Mouse (Mus musculus): ENCODE results near the gene Msl1. TPM values are rescaled to one million over a fixed set of nuclear protein-coding genes. Genes with fewer than 3 reads are reported as not detected.
A peak's percentile ranks its signal among the peaks of the same experiment; 100 is the strongest.

Gene Msl1
- polyA plus RNA-seq, 1 experiment = 38.5 TPM

- Histone ChIP-seq H3K4me3 (ENCODE audit: low read depth, low read length) (no peak overlapping the region), H3K4me1 (ENCODE audit: control insufficient read depth, insufficient read depth, insufficient read length, low read length) (no peaks in the 10 kb centered on the region; the same call in 1 of the 2 replicates), H3K27me3 (ENCODE audit: control insufficient read depth, insufficient read depth, low read length) (no peaks in the 10 kb centered on the region), H3K27ac (ENCODE audit: insufficient read depth, low read depth, low read length) (no peak overlapping the region), H3K36me3 (ENCODE audit: control insufficient read depth, insufficient read depth, low read length) (no peaks in the 10 kb centered on the region)
- TF ChIP-seq POLR2A (IDR thresholded peaks at IDR 0.05; ENCODE audit: low read depth, low read length) = no peak
- TF ChIP-seq CTCF (IDR thresholded peaks at IDR 0.05; ENCODE audit: extremely low read depth, insufficient read length, insufficient replicate concordance, low read depth, low read length) = no peak
- WGBS = 45% methylated on average over 4 of the region's 4 CpGs
Observed at GRCm38 (mm10) chr11:98792081-98792480, 3.2 kb upstream of the Msl1 start.

DNA sequence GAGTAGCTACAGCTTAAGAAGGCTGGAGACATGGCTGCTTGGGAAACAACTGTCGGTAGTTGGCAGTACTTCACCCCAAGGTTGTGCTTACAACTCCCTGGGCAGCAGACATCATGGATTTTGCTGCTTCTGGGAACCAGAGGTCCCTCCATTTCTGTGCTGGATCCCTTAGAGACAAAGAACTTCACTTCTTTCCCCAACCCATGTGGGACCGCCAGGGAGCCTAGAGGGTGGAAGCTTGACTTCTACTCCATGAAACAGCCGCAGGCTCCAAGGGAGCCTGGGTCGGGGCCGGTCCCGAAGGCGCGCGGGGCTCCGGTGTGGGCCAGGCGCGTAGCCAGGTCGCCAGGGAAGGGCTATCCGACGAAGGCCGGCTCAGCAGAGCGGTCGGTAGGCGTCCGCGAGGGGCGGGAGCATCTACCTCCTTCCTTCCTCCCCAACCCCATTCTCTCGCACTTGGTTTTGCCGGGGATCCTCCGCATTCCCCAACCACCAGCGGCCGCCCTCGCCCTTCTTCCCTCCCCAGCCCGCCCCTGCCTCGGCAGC lies 774 bp upstream of the Msl1 start:
- peak overlapping the region; percentile 99 for H3K27ac ChIP-seq (ENCODE audit: insufficient read depth, low read depth, low read length)
- H3K36me3 ChIP-seq (ENCODE audit: control insufficient read depth, insufficient read depth, low read length) = peaks cover 10% of the 10 kb centered on the region
- under 1% methylated on average over 29 of the region's 30 CpGs for WGBS
- TF ChIP-seq CTCF (IDR thresholded peaks at IDR 0.05; ENCODE audit: extremely low read depth, insufficient read length, insufficient replicate concordance, low read depth, low read length) = peak; percentile 32; the same call in 1 of the 2 replicates
- TF ChIP-seq POLR2A (IDR thresholded peaks at IDR 0.05; ENCODE audit: low read depth, low read length) = no peak
- peaks cover 8% of the 10 kb centered on the region for H3K4me1 ChIP-seq (ENCODE audit: control insufficient read depth, insufficient read depth, insufficient read length, low read length)
- H3K27me3 ChIP-seq (ENCODE audit: control insufficient read depth, insufficient read depth, low read length) = no peaks in the 10 kb centered on the region
- H3K4me3 ChIP-seq (ENCODE audit: low read depth, low read length) = peak overlapping the region; percentile 73

DNA sequence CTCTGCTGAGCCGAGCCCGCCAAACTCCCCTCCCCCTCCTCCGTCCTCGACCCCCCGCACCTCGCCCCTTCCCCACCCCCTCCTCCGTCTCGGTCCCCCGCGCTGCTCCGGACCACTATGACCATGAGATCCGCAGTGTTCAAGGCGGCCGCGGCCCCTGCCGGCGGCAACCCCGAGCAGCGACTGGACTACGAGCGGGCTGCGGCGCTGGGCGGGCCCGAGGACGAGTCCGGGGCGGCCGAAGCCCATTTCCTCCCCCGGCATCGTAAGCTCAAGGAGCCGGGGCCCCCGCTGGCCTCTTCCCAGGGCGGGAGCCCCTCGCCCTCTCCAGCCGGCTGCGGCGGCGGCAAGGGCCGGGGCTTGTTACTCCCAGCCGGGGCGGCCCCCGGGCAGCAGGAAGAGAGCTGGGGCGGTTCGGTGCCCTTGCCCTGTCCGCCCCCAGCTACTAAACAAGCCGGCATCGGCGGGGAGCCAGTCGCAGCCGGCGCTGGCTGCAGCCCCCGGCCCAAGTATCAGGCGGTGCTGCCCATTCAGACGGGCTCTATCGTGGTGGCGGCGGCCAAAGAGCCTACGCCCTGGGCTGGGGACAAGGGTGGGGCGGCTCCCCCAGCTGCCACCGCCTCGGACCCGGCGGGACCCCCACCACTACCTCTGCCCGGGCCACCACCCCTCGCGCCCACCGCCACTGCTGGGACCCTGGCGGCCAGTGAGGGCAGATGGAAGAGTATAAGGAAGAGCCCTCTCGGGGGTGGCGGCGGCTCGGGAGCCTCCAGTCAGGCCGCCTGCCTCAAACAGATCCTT lies 598 bp downstream of the Msl1 start:
- Histone ChIP-seq H3K27ac (ENCODE audit: insufficient read depth, low read depth, low read length) (peak overlapping the region; percentile 94), H3K27me3 (ENCODE audit: control insufficient read depth, insufficient read depth, low read length) (no peaks in the 10 kb centered on the region), H3K4me3 (ENCODE audit: low read depth, low read length) (peak overlapping the region; percentile 73), H3K36me3 (ENCODE audit: control insufficient read depth, insufficient read depth, low read length) (peaks cover 20% of the 10 kb centered on the region), H3K4me1 (ENCODE audit: control insufficient read depth, insufficient read depth, insufficient read length, low read length) (peaks cover 8% of the 10 kb centered on the region)
- TF ChIP-seq CTCF (IDR thresholded peaks at IDR 0.05; ENCODE audit: extremely low read depth, insufficient read length, insufficient replicate concordance, low read depth, low read length) = no peak
- no peak for TF ChIP-seq POLR2A (IDR thresholded peaks at IDR 0.05; ENCODE audit: low read depth, low read length)
- WGBS = 1% methylated on average over 73 of the region's 74 CpGs

- TF ChIP-seq CTCF (IDR thresholded peaks at IDR 0.05; ENCODE audit: extremely low read depth, insufficient read length, insufficient replicate concordance, low read depth, low read length) (no peak), POLR2A (IDR thresholded peaks at IDR 0.05; ENCODE audit: low read depth, low read length) (no peak; the same call in 1 of the 2 replicates)
- H3K36me3 ChIP-seq (ENCODE audit: control insufficient read depth, insufficient read depth, low read length) = peaks cover 24% of the 10 kb centered on the region
- H3K4me1 ChIP-seq (ENCODE audit: control insufficient read depth, insufficient read depth, insufficient read length, low read length) = peaks cover 8% of the 10 kb centered on the region
- WGBS = 1% methylated on average over 23 of the region's 23 CpGs
- peak overlapping the region; percentile 73 for H3K4me3 ChIP-seq (ENCODE audit: low read depth, low read length)
- no peaks in the 10 kb centered on the region for H3K27me3 ChIP-seq (ENCODE audit: control insufficient read depth, insufficient read depth, low read length)
- H3K27ac ChIP-seq (ENCODE audit: insufficient read depth, low read depth, low read length) = peak overlapping the region; percentile 94
Observed at GRCm38 (mm10) chr11:98796515-98797216, 1.4 kb downstream of the Msl1 start.

- TF ChIP-seq POLR2A (IDR thresholded peaks at IDR 0.05; ENCODE audit: low read depth, low read length) (no peak), CTCF (IDR thresholded peaks at IDR 0.05; ENCODE audit: extremely low read depth, insufficient read length, insufficient replicate concordance, low read depth, low read length) (no peak)
- peaks cover 28% of the 10 kb centered on the region for H3K36me3 ChIP-seq (ENCODE audit: control insufficient read depth, insufficient read depth, low read length)
- no peak overlapping the region; the same call in 1 of the 2 replicates for H3K27ac ChIP-seq (ENCODE audit: insufficient read depth, low read depth, low read length)
- H3K27me3 ChIP-seq (ENCODE audit: control insufficient read depth, insufficient read depth, low read length) = no peaks in the 10 kb centered on the region
- peak overlapping the region; percentile 58 for H3K4me3 ChIP-seq (ENCODE audit: low read depth, low read length)
- WGBS = 5% methylated on average over 5 of the region's 5 CpGs
- peaks cover 8% of the 10 kb centered on the region for H3K4me1 ChIP-seq (ENCODE audit: control insufficient read depth, insufficient read depth, insufficient read length, low read length)
Observed at GRCm38 (mm10) chr11:98797306-98797705, 2.0 kb downstream of the Msl1 start.

GRCm38 (mm10) chr11:98797909-98798308 lies 2.6 kb downstream of the Msl1 start:
- WGBS = 50% methylated on average over 4 of the region's 4 CpGs
- Histone ChIP-seq H3K27ac (ENCODE audit: insufficient read depth, low read depth, low read length) (no peak overlapping the region), H3K4me3 (ENCODE audit: low read depth, low read length) (peak overlapping the region; percentile 6; the same call in 1 of the 2 replicates), H3K36me3 (ENCODE audit: control insufficient read depth, insufficient read depth, low read length) (peaks cover 33% of the 10 kb centered on the region), H3K4me1 (ENCODE audit: control insufficient read depth, insufficient read depth, insufficient read length, low read length) (peaks cover 8% of the 10 kb centered on the region), H3K27me3 (ENCODE audit: control insufficient read depth, insufficient read depth, low read length) (no peaks in the 10 kb centered on the region)
- no peak for TF ChIP-seq CTCF (IDR thresholded peaks at IDR 0.05; ENCODE audit: extremely low read depth, insufficient read length, insufficient replicate concordance, low read depth, low read length)
- TF ChIP-seq POLR2A (IDR thresholded peaks at IDR 0.05; ENCODE audit: low read depth, low read length) = no peak

DNA sequence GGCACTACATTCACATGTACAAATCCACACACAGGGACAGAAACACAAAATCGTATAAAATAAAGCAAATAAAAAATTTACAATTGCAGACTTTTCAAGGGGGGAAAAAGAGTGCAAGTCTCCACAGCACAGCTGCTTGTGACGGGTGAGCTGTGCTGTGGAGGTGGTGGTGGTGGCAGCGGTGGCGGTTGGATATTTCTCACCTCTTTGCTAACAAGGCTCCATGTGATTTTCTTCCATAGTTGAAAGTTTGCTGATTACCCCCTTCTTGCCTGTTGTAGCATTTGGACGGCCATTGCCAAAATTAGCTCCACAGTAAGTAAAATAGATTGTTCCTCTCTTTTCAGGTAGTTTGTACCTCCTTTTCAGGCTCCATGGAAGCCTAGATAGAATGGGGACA lies 9.3 kb downstream of the Msl1 start, which contains the start of gene Casc3:
TSS of gene Casc3 (plus strand) at position 301 of the 400 bp plus-strand sequence.
- WGBS = 94% methylated on average over 5 of the region's 5 CpGs
- no peak within 1 kb of the TSS for H3K4me3 ChIP-seq (ENCODE audit: low read depth, low read length)
- no peaks in the 10 kb centered on the region for H3K4me1 ChIP-seq (ENCODE audit: control insufficient read depth, insufficient read depth, insufficient read length, low read length)
- peaks cover 59% of the 10 kb centered on the region for H3K36me3 ChIP-seq (ENCODE audit: control insufficient read depth, insufficient read depth, low read length)
- H3K27ac ChIP-seq (ENCODE audit: insufficient read depth, low read depth, low read length) = no peak within 1 kb of the TSS
- no peaks in the 10 kb centered on the region for H3K27me3 ChIP-seq (ENCODE audit: control insufficient read depth, insufficient read depth, low read length)
- TF ChIP-seq POLR2A (IDR thresholded peaks at IDR 0.05; ENCODE audit: low read depth, low read length) (no peak), CTCF (IDR thresholded peaks at IDR 0.05; ENCODE audit: extremely low read depth, insufficient read length, insufficient replicate concordance, low read depth, low read length) (no peak)
